Mouse (Mus musculus) hindbrain, embryonic 14.5 days (tissue): ENCODE results near the gene Adam23. TPM values are rescaled to one million over a fixed set of nuclear protein-coding genes. Genes with fewer than 3 reads are reported as not detected.
"Not testable (repeated sequence)": the region's sequence is repeated elsewhere in the genome, so short reads cannot be mapped to it uniquely, and the experiment has no call there.

Experiments used
- ATAC-seq: fragments of 200-750 bp; cut with Nextera tagmentation; 2 replicates; pipeline ENCODE4 v1.8.0; 2017; ENCODE audit warnings: moderate number of reproducible peaks, mild to moderate bottlenecking, moderate TSS enrichment, moderate library complexity; ENCODE audit not compliant: low FRiP score
- DNase-seq: peaks from one replicate; pipeline ENCODE4 v3.0.0-alpha.2; 2015; ENCODE audit warnings: low spot score
- H3K27ac ChIP-seq: fragments of 300-500 bp; sonication (generic); 2 replicates; pipeline ENCODE4 v1.5.1; 2014; ENCODE audit warnings: mild to moderate bottlenecking, moderate library complexity
- H3K27me3 ChIP-seq: fragments of 300-500 bp; sonication (generic); 2 replicates; pipeline ENCODE4 v1.6.1; 2014; ENCODE audit warnings: mild to moderate bottlenecking, low read length, mixed read lengths; ENCODE audit not compliant: control insufficient read depth, insufficient read depth
- H3K36me3 ChIP-seq: fragments of 300-500 bp; sonication (generic); replicated peaks from 2 replicates; pipeline ENCODE4 v1.6.1; 2014; ENCODE audit not compliant: control insufficient read depth, insufficient read depth
- H3K4me1 ChIP-seq: fragments of 300-500 bp; sonication (generic); replicated peaks from 2 replicates; pipeline ENCODE4 v1.6.1; 2014; ENCODE audit warnings: antibody characterized with exemption, low read length, mixed read lengths; ENCODE audit not compliant: control insufficient read depth, insufficient read depth
- H3K4me2 ChIP-seq: fragments of 300-500 bp; sonication (generic); replicated peaks from 2 replicates; pipeline ENCODE4 v1.6.1; 2014; ENCODE audit warnings: mild to moderate bottlenecking, moderate library complexity
- H3K4me3 ChIP-seq: fragments of 300-500 bp; sonication (generic); replicated peaks from 2 replicates; pipeline ENCODE4 v1.5.1; 2014; ENCODE audit warnings: mild to moderate bottlenecking, low read length
- H3K9ac ChIP-seq: fragments of 300-500 bp; sonication (generic); 2 replicates; pipeline ENCODE4 v1.6.1; 2014
- H3K9me3 ChIP-seq: fragments of 300-500 bp; sonication (generic); 2 replicates; pipeline ENCODE4 v1.6.1; 2016; ENCODE audit warnings: low read length; ENCODE audit not compliant: control insufficient read depth
- WGBS: fragments of 180-500 bp; shearing (Covaris S2); extraction: QIAGEN DNeasy Blood & Tissue Kit; methylation state at CpG from one replicate; pipeline ENCODE4 v1.1.7; 2014; 5-methylcytosine and 5-hydroxymethylcytosine counted together
- polyA plus RNA-seq: library from polyadenylated mRNA; unstranded; fragments of >200 nt; fragmentation: Nextera tagmentation; extraction: Ambion mirVana; gene quantifications from 2 replicates; pipeline ENCODE4 v1.2.1, GENCODE M21; 2014

Adam23 gene
- polyA plus RNA-seq, 1 experiment from 2014 or later = 21.5 TPM

DNA sequence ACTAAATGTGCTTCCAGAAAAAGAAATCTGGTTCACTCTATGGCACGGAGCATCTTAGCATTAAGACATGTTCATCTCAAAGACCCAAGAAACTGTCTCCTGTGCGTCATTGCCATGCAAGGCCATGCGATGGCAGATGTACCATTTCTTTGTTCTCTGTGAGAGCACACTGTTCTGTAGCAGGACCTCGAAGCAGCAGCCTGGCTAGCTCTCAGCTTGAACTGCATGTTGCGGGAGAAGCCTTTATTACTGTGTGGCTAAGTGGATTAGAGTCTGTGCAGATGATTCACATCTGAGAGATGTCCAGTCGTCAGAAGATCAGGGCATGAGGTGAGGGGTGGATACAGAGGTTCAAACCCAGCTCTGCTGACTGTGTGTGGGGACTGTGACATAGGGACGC, 141.2 kb downstream of the Adam23 start:
- no peak overlapping the region for H3K27ac ChIP-seq
- no peak for ATAC-seq
- WGBS = 63% methylated on average over 7 of the region's 7 CpGs

DNA sequence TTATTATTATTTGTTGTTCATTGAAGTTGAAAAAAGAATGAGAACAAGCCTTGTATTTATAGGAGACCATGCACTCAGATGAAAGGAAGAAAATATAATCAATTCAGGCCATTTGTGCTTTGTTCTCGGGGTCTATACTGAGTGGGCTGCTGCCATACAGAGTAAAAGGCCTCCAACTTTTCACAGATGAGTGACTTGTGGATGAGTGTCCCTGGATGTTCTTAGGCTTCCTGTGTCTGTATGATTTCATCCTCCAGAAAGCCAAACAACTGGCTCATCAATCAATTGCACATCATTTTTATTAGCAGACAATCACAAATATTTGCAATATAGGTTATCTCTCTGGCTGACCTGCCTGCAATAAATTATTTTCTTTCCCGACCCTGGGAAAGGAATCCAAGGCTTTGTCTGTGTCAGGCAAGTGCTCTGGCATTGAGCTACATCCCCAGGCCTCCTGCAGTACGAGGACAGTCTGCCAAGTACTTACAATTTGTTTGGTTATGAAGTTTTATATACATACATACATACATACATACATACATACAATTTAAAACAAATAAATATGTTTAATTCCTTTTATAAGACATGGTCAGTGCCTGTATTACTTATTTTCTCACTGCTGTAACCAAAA, 158.3 kb downstream of the Adam23 start:
- H3K27me3 ChIP-seq = no peaks in the 10 kb centered on the region
- H3K9ac ChIP-seq = no peak overlapping the region
- no peak overlapping the region for H3K4me3 ChIP-seq
- no peaks in the 10 kb centered on the region for H3K36me3 ChIP-seq
- no peaks in the 10 kb centered on the region for H3K9me3 ChIP-seq
- WGBS = 54% methylated on average over 3 of the region's 3 CpGs
- H3K4me1 ChIP-seq = no peaks in the 10 kb centered on the region
- ATAC-seq = no peak
- H3K4me2 ChIP-seq = no peak overlapping the region
- H3K27ac ChIP-seq = no peak overlapping the region
- no peak for DNase-seq

More for the DNA sequence above, 141.2 kb downstream of the Adam23 start:
- no peaks in the 10 kb centered on the region for H3K27me3 ChIP-seq
- DNase-seq = no peak
- H3K36me3 ChIP-seq = no peaks in the 10 kb centered on the region
- no peak overlapping the region for H3K4me3 ChIP-seq
- no peak overlapping the region for H3K9ac ChIP-seq
- no peaks in the 10 kb centered on the region for H3K9me3 ChIP-seq
- H3K4me2 ChIP-seq = no peak overlapping the region
- peaks cover 7% of the 10 kb centered on the region; the same call in 1 of the 2 replicates for H3K4me1 ChIP-seq

DNA sequence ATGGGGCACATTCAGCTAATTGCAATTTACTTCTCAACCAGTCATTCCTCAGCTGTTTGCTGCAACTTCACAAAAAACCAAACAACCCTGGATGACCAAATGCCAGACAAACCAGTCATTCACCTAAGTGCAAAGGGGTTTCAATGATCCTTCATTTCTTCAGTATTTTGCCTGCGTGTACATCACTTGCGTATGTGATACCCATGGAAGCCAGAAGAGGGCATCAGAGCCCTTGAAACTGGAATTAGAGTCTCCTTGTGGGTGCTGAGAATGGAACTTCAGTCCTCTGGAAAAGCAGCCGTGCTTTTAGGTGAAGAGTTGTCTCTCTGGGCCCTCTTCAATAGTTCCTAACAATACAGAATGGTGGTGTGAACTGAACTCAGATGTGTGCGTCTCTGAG, 163.9 kb downstream of the Adam23 start:
- WGBS = 95% methylated on average over 4 of the region's 4 CpGs
- Histone ChIP-seq H3K4me3 (no peak overlapping the region), H3K4me2 (no peak overlapping the region), H3K4me1 (0 out of 2 replicates have a peak, but pooled peaks cover 5% of the 10 kb centered on the region), H3K9ac (no peak overlapping the region), H3K27me3 (peaks cover 7% of the 10 kb centered on the region; the same call in 1 of the 2 replicates), H3K36me3 (no peaks in the 10 kb centered on the region), H3K9me3 (no peaks in the 10 kb centered on the region), H3K27ac (no peak overlapping the region)
- no peak for DNase-seq
- ATAC-seq = no peak

GRCm38 (mm10) chr1:63614594-63614993, 168.9 kb downstream of the Adam23 start:
- no peak for ATAC-seq
- Histone ChIP-seq H3K4me3 (no peak overlapping the region; the same call in 1 of the 2 replicates), H3K36me3 (no peaks in the 10 kb centered on the region), H3K4me2 (peak overlapping the region; percentile 41), H3K4me1 (0 out of 2 replicates have a peak, but pooled peaks cover 5% of the 10 kb centered on the region), H3K27me3 (peaks cover 11% of the 10 kb centered on the region; the same call in 1 of the 2 replicates), H3K9me3 (no peaks in the 10 kb centered on the region), H3K27ac (no peak overlapping the region), H3K9ac (no peak overlapping the region)
- WGBS = 2% methylated on average over 11 of the region's 11 CpGs
- DNase-seq = peak; percentile 32

GRCm38 (mm10) chr1:63615668-63616067, 170.0 kb downstream of the Adam23 start, which contains the start of gene Gm39653:
Gene Gm39653 (plus strand): TSS chr1:63615968.
- 81% methylated on average over 3 of the region's 3 CpGs for WGBS
- DNase-seq (no peak), ATAC-seq (no peak)
- 0 out of 2 replicates have a peak, but pooled peaks cover 5% of the 10 kb centered on the region for H3K4me1 ChIP-seq
- H3K27ac ChIP-seq = no peak within 1 kb of the TSS
- H3K4me3 ChIP-seq = no peak within 1 kb of the TSS
- no peak within 1 kb of the TSS for H3K9ac ChIP-seq
- no peaks in the 10 kb centered on the region for H3K9me3 ChIP-seq
- H3K27me3 ChIP-seq = peaks cover 11% of the 10 kb centered on the region; the same call in 1 of the 2 replicates
- no peaks in the 10 kb centered on the region for H3K36me3 ChIP-seq
- H3K4me2 ChIP-seq = no peak within 1 kb of the TSS

DNA sequence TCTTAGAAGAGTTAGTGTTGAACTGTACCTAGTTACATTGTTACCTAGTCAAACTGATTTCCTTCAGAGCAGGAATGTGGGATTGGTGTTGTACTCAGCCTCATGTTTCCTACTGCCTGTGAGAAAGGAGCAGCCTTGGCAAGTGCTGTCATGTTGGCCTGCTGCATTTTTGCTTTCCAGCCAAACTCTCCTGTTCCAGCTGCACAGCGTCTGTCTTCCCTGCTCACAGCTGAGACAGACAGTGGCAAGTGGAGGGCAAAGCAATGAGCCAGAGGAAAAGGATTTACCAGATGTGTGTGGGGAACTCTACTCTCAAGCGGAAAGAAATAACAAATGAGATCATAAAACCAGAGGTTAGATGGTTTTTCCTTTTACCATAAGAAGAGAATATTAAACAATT, 182.5 kb downstream of the Adam23 start:
- Histone ChIP-seq H3K9me3 (no peaks in the 10 kb centered on the region), H3K36me3 (no peaks in the 10 kb centered on the region), H3K4me3 (no peak overlapping the region), H3K4me2 (no peak overlapping the region), H3K27ac (no peak overlapping the region), H3K9ac (no peak overlapping the region), H3K27me3 (no peaks in the 10 kb centered on the region), H3K4me1 (no peaks in the 10 kb centered on the region)
- DNase-seq (no peak), ATAC-seq (no peak)
- WGBS = 46% methylated on average over 2 of the region's 2 CpGs

- not testable (repeated sequence) for H3K27me3 ChIP-seq, H3K4me3 ChIP-seq, H3K4me1 ChIP-seq, ATAC-seq, H3K9ac ChIP-seq, H3K36me3 ChIP-seq, H3K4me2 ChIP-seq, H3K27ac ChIP-seq, H3K9me3 ChIP-seq, DNase-seq
Observed at GRCm38 (mm10) chr1:63630390-63630789, 184.7 kb downstream of the Adam23 start.

GRCm38 (mm10) chr1:63639921-63640320, 194.2 kb downstream of the Adam23 start:
- ATAC-seq = no peak
- no peak for DNase-seq
- Histone ChIP-seq H3K4me3 (no peak overlapping the region), H3K4me1 (no peaks in the 10 kb centered on the region), H3K9me3 (no peaks in the 10 kb centered on the region), H3K9ac (no peak overlapping the region), H3K27ac (no peak overlapping the region), H3K4me2 (no peak overlapping the region), H3K36me3 (no peaks in the 10 kb centered on the region), H3K27me3 (no peaks in the 10 kb centered on the region)
- WGBS = 79% methylated on average over 6 of the region's 6 CpGs
